Mouse (Mus musculus) retina, postnatal 1 day (tissue): ENCODE measurements around the gene Cpne6.

ENCODE experiments used
- DNase-seq: peaks from one replicate; pipeline ENCODE4 v3.0.0-alpha.2; 2012

Cpne6 gene

DNA sequence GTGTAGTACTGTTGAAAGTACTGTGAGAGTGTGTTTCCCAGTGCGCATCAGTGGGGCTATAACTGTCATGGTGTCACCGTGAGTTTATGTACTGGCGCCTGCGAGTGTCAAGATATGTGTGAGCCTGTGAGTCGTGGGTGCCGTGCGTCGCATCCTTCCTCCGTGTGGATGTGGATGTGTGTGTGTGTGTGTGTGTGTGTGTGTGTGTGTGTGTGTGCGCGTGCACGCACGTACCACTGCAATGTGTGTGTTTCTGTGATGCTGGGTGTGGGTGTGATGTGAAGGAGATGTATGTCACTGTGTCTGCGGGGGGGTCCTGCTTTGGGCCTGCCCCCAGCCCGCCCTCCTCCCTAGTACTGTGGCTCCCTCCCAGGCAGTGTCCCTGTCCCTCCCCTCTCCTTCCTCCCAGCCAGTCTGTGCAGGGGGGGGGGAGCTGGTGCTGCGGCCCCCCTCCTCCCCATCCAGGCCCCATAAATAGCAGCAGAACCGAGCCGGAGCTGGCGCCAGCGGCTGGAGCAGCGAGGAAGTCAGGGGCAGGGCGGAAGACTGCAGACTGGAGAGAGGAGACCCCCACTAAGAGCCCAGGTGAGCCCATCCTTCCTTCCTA, at the start of gene Cpne6:
TSS of gene Cpne6 (plus strand) at position 321 of the 607 bp plus-strand sequence.
- no peak for DNase-seq

DNA sequence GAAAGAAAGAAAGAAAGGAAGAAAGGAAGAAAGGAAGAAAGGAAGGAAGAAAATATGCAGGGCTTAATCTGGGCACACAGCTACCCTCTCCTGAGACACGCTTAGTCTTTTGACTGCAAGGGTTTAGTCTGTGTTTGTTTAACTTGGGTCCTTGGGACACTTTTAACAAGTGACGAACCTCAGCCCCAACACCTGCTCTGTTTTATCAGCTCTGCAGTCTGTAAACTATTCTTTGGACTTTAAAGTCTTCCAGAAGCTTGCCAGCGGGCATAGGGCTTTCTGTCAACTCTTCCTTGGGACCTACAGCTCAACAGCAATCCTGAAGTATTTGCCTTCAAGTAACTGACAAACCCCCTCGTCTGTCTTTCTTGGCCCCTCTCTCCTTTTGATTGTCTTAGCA, 48.5 kb upstream of the Cpne6 start:
- DNase-seq = no peak

DNA sequence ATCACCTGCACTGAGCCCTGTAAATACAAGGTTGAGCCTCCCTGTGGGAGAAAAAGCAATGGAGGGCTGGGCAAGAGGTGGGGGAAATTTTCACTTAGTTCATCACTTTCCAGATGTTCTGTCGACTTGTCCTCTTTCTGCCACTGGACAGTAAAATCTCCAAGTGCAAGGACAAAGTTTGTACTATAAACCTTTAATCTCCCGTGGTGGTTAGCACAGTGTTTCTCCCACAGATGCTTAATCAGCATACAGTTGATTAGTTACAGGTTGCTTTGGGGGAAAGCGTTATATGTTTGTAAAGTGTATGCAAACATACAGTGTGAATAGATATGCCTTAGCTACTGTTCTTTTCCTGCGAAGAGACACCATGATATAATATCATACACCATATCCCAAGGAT, 43.8 kb upstream of the Cpne6 start:
- no peak for DNase-seq

DNA sequence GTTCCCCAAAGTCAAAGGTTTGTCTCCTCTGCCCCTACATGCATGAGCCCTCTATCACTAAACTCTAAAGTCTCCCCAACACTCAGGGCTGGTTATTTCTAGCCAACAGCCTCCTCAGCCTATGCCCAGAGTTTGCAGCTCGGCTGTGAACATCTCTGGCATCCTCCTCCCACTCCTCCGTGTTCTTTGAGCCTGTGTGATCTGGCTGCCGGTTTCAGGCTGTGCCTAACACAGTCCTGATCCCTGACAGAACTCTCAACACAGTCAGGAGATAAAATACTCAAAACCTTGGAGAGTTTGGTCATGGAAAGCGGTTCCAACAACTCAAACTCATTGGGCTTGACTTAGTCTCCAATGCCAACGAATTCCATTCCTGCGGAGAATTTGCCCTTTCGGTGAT, 43.1 kb upstream of the Cpne6 start:
- DNase-seq = no peak

DNA sequence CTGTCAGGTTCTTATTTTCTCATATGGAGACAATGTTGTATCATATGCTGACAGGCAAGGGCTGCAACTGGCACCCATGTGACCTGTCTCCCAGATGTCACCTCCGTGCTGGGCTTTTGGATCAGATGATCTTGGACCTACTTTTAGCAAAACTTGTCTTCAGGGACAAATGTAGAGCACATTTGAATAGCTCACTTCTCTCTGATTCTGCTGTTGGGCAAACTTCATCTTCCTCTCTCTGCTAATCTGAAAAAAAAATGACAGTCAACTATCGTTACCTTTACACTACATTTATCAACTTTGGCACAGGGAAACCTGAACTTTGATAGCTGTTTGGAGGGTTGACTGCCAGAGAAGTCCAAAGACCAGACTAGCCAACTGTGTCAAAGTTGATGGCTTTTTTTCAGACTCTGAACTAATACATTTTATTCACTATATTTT, 41.9 kb upstream of the Cpne6 start:
- no peak for DNase-seq

DNA sequence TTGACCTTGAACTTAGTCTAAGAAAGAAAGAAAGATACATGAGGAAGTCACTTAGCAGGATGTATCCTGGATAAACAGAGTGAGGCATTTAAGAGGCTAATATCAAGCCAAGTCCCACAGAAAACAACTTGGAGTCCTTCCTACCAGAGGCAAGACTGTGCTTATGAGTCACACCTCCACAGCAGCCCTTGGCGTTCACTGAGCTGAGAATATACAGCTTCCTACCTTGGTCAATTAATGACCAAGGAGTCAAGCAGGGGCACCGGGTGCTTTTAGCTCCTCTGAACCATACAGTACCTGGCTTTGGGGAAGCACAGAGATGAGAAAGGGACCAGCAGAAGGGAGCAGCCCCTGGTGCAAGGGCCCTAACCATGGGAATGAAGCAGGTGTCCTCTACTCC, 41.2 kb upstream of the Cpne6 start:
- DNase-seq = no peak

DNA sequence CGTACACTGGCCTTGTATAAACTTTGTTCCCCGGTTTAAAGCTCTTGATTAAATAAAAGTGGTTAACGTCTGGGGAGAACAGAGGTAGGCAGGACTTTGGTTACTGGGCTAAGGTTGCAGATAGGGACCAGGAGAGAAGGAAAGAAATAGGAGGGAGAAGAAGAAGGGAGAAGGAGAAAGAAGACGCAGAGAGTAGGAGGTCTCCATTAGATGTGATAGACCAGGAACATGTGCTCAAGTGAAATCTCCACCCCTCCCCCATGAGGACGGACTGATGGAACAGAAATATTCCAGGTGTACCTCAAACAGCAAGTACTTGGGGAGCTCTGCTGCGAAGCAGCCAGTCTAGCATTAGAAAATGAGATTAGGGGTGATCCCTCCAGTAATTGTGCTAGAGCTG, 40.4 kb upstream of the Cpne6 start:
- no peak for DNase-seq

DNA sequence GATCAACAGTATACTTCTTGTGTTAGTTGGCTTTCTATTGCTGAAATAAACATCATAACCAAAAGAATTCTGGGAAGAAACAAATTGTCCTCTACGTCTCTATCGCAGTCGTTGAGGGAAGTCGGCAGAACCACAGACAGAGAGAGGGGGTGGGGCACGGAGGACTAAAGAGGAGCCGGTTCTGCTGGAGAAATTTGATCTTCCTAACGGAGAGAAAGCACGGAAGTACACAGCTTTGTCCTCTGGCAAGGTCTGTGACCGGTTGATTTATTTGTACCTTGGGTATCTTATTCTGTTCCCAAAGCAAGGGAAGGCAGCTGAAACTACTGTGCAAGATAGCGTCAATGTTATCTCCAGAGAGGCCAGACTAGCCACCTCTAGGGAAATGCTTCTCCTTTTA, 39.4 kb upstream of the Cpne6 start:
- DNase-seq = no peak

DNA sequence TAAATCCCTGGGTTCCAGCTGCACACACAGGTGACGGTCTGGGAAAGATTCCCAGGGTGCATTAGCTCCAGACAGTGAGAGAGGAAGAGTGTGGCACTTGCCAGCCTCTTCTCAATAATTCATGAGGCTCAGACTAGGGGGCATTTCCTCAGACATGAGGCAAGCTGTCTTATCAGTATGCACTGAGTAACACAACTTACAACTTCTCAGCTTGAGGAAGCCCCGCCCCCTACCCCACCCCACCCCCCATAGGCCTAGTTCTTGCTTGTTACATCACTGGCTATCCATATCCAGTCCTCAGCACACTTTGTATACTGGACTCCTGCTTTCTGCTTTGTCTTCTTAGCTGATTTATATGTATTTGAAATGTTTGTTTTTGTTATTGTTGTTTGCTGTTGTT, 34.6 kb upstream of the Cpne6 start:
- DNase-seq = no peak

DNA sequence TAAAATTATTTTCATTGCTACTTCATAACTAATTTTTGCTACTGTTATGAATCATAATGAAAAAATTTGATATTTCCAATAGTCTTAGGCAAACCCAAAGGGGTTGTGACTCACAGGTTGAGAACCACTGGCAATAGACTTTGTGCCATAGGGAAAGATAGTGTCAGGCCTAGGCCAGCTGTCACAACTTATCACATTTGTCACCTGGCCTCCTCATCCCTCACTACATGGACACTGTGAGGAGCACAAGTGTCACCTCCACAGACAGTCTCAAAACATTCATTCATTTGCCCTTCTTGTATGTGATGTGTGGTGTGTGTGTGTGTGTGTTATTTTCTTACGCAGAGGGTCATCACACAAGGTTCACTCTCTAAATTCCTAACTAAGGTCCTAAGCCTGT, 32.8 kb upstream of the Cpne6 start:
- DNase-seq = no peak

DNA sequence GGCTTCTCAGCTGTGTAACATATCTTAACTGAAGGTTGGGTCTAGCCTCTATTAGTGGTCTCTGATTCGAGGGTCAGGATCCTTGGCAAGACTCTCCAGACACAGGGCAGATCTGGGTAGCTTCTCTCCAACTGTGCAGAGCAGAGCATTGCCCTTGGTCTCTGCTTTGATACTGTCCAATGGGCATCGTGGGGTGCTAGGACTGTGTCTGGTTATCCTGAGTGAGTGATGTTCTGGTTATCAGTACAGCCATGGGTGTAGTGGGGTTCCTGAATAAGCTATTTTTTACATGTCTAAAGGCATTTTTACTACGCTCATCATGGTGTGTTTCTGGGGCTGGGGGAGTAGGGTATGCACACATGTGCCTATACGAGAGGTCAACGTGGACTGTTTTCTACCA, 32.4 kb upstream of the Cpne6 start:
- DNase-seq = no peak

DNA sequence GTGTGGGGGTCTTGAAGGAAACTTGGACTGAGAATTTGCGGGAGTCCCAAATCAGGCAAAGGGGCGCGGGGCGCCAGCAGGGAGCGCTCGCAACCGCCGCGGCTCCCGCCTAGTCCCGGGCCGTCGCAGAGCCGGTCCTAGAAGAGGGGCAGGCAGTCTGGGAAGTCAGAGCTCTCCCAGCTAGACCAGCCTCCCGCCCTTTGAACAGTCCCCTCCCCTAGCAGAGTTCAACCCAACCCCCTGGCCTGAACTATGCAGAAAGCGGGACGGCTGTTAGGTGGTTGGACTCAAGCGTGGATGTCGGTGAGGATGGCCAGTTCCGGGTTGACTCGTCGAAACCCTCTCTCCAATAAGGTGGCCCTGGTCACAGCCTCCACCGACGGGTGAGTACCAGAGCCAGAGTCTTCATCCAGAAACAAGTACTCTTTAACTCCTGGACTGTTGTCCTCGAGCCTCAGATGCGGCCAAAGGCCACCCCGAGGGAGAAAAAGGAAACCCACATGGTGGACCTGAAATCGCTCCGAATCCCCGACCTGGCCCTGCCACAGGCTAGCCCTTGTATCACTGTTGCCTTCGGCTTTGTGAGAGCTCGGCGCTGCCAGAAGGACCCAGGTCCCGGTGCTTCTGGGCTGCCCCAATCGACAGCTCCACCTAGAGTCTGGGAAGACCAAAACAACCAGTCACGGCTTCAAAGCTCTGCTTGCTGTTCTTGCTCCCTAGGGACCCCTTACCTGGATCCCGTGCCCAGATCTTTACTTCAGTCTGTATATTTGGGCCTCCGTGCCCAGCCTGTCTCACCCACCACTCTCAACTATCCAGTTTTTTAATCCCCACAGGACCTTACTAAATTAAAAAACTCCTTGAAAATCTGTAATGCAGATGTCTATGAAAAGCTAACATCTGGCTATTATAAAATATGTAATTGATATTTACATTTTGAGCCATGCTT, 31.3 kb upstream of the Cpne6 start, which contains the start of gene Dhrs4:
TSS of gene Dhrs4 (plus strand) at position 108 of the 949 bp plus-strand sequence.
- peak; percentile 92 for DNase-seq

DNA sequence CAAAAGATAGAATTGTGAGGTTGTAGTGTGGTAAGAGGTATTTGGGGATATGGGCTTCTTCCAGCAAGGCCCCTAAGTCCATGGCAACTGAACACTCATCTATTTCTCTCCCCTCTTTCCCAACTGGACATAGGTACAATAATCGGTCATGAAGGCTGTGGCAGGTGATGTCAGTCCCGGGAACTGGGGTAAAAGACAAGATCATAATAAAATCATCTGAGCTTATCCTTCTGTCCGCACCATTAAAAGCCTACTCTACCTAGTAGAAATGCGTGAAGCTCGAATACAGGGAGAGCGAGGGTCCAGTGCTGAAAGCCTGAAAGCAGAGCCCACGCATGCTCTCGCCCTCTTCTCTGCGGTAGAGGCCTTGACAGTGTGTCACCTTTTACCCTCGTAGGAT, 30.6 kb upstream of the Cpne6 start:
- no peak for DNase-seq

DNA sequence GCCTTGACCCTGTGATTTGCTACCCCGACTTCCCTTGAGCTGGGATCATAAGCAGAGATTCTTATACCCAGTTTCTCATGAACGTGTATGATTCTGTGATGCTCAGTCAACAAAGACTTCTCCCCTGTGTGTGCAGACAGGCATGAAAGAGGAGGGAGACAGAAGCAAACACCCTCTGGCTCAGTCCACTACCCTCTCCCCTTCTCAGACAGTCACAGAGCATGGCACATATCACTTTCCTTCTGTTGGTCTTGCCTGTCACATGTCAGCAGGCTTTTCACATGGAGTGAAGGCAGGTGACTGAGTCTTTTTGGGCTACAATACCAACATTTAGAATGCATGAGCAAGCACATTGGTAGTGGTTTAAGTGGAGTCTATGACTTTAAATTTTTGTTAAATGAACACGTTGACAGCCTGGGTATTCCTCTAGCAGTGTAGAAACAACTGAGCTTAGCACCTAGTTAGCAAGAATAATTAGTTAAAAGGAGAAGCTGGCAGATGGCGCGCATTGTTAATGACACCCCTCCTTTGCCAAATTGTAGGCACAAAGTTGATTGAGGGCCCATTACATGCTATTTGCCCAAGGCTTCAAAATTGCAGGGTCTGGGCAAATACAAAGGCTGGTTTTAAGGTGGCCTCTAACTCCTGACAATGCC, 25.7 kb upstream of the Cpne6 start:
- DNase-seq = no peak

DNA sequence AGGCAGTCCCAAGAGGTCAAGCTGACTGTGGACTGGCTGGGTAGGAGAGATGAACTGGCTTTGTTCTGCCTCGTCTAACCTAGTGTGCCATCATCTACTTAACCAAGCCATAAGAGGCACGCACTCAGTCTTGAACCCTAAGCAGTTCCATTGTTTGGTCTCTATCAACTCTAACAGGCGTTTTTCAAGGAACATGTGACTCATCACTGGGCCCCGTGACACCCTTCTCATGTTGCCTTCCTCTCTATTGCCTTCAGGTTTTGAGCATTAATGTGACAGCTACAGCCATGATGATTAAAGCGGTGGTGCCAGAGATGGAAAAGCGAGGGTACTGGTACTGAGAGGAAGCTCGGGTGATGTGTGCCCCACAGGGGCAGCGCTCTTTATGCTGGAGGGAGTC, 23.4 kb upstream of the Cpne6 start:
- no peak for DNase-seq

DNA sequence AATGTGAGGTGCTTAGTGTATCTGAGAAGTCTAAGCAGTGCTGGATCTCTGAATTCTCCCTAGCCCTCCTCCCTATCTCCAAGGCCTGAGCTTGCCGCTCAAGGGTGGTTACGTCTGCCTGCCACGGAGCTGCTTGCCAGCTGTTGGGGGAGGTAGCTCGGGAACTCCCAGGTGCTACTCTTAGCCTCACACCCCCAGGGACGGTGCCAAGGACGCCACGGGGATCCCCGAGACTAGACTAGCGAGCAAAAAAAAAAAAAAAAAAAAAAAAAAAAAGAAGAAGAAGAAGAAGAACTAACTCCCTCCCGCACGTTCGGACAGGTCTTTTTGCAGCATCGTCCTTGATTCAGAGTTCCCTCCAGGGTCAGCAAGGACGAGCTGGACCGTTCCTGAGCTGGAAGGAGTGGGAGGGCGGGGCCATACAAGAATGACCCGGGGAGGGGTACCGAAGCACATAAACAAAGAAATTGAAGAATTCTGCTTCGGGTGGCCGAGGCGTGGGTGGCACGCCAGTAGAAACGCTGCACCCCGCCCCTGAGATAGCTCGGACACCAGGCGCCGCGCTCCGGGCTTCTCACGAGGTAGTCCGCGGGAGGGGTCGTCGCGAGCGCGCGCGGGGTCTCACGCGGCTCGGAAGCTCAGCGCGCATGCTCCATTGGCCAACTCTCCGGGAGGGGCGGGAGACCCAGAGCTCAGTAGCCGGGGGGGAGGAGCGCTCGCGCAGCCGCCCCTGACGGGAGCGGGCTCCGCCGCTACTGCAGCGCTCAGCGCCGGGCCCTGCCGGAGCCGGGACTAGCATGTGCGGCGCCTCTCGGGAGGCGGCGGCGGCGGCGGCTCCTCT, 19.7 kb upstream of the Cpne6 start, which contains the start of gene Carmil3:
TSS of gene Carmil3 (plus strand) at position 291 of the 841 bp plus-strand sequence.
- DNase-seq = peak; percentile 94

DNA sequence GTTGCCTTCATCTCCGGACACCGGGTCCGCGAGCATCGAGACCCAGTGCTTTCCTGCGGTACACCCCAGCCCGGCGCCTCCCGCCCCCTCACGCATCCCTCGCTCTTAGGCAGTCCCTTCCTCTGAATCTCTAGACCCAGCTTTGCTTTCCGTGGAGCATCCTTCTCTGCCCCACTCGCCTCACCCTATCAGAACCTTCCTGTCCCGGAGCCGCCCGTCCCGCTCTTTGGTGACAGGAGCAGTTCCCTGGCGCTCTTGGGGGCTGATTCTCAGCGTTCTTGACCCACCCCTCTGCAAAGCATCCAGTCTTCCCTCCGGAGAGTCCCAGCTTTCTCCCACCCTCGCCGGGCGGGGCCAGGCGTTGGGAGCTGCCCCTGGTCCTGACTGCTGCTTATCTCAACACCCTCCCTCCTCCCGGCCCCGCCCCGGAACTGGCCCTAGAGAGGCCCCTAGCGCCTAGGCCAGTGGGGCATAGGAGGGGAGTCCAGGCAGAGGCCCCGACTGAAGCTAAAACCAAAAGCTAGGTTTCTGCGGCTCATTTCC, 18.9 kb upstream of the Cpne6 start:
- DNase-seq = peak; percentile 78

DNA sequence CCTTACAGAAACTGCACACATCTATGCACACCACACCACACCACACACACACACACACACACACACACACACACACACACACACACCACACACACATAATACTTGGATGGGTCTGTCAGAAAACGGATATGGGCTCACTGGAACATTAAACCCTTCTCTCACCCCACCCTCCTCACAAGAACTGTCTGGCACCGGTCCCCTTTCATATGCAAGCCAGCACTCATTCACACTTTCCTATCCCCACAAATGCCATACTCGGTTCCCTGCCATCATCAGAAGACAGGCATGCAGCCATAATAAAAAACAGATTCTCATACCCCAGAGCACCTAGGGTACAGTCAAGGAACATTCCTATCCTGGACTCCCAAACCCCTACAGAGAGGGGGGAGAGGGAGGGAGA, 18.1 kb upstream of the Cpne6 start:
- DNase-seq = no peak

DNA sequence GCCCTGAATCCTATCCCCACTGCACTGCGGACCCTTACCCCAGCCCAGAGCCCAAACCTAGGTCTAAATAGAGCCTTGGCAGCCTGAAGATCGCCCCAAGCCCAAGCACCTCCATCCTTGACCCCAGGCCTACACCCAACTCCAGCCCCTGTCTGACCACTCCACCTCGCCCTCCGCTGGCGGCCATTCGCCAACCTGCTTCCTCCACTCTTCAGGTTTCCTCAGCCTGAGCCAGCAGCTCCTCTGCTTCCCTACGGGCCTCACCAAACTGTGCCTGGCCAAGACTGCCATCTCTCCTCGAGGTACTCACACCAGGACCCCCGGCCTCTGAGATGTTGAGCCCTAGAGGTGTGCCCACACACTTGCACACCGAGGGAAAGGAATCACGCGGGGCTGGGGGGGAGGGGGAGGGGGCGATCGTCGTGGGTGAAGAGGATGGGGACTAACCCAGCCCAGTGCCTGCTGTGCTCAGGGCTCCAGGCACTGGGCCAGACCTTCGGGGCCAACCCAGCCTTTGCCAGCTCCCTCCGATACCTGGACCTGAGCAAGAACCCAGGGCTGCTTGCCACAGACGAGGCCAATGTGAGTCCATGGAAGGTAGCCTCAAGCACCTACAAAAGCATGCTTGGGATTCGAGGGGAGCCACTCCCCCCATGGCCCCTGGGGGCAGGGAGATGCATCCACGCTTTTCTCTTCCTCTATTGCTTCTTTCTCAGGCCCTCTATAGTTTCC, 14.6 kb upstream of the Cpne6 start:
- DNase-seq = no peak

DNA sequence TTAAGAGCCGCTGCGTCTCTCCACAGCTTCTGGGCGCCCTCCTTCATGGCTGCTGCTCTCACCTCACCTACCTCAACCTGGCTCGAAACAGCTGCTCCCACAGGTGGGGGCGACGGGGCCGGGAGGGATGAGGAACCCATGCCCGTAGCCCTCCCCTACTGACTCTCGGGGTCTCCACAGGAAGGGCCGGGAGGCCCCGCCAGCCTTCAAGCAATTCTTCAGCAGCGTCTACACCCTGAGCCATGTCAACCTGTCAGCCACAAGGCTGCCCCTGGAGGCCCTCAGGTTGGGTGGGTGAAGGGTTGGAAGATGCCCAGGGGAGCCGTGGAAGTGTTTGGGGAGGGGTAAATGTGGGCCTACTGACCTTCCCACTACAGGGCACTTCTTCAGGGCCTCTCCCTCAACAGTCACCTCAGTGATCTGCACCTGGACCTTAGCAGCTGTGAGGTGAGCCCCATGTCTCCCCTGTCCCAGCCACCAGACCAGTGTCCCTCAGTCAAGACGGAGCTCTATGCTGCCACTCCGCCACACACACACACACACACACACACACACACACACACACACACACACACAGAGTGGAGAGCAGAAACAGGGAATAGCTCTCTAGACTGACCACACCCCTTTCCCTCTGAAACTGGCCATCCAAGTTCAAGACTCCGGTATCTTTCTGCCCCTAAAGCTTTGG, 13.3 kb upstream of the Cpne6 start:
- DNase-seq = no peak

DNA sequence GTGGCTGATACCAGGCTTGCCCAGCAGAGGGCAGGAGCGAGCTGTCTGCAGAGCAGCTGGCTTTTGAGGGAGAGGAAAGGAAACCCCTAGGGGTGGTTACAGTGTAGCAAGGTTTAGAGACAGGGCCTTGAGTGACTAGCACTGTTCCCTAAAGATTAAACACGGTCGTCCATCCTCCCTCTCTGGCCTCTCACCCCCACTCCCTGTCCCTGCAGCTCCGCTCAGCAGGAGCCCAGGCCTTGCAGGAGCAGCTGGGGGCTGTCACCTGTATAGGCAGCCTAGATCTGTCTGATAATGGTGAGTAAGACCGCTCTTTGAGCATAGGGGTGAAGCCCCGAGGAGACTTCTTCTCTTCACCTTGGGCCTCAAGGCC, 12.8 kb upstream of the Cpne6 start:
- DNase-seq = peak; percentile 89
